8 mouse cellular contexts compared by ENCODE assay signal in genomic region chr19:16779786-16780185, GRCm38 (mm10). TPM values are rescaled to one million over a fixed set of nuclear protein-coding genes. Genes with fewer than 3 reads are reported as not detected.
DNase-seq lines count a peak whose midpoint lies in the region; ATAC-seq and TF ChIP-seq lines count a peak whose summit lies in the region.

No protein-coding gene starts in this region.

- peak overlapping the region; percentile 80 for H3K9ac ChIP-seq in forebrain, embryonic 12.5 days
- peak overlapping the region; percentile 85 for H3K9ac ChIP-seq in liver, embryonic 14.5 days (replicated peaks)

- intact Hi-C loops in heart, postnatal 36 days (cut with DNase I), result loop anchor here (10.0 kb wide), 1 partner anchor 615 kb away; the partner anchor contains the start of gene Rfk

- H3K4me3 ChIP-seq in heart, embryonic 10.5 days, result peak overlapping the region; percentile 89
- peak overlapping the region; percentile 72 for H3K4me3 ChIP-seq in forebrain, embryonic 12.5 days (replicated peaks)
- peak overlapping the region; percentile 88 to 90 for H3K4me3 ChIP-seq in liver, embryonic 14.5 days (ENCODE audit: insufficient read depth in 1 of 2, low read depth in 2 of 2, low read length in 2 of 2)

- ATAC-seq in forebrain, embryonic 12.5 days (ENCODE audit: low FRiP score), result no peak
- no peak for ATAC-seq in liver, embryonic 14.5 days (ENCODE audit: insufficient read depth)

- TF ChIP-seq CTCF in liver, embryonic 14.5 days (IDR thresholded peaks at IDR 0.05; ENCODE audit: low read depth), result no peak

- DNase-seq in heart, embryonic 10.5 days (ENCODE audit: low spot score), result no peak
- no peak for DNase-seq in heart, postnatal 36 days
- DNase-seq in A20 (ENCODE audit: low read depth, low spot score), result peak; percentile 51
- no peak for DNase-seq in liver, embryonic 14.5 days (ENCODE audit: low read depth in 3 of 3, low spot score in 3 of 3)
- no peak for DNase-seq in cerebellum, postnatal 25 days
- DNase-seq in adrenal gland, adult 18-20 months (ENCODE audit: low spot score in 2 of 2), result no peak
- DNase-seq in thymus, postnatal 4 days, result no peak

- 19% methylated on average over 8 of the region's 8 CpGs for WGBS in heart, embryonic 10.5 days
- WGBS in forebrain, embryonic 12.5 days, result 22% methylated on average over 8 of the region's 8 CpGs
- 10% methylated on average over 8 of the region's 8 CpGs for WGBS in liver, embryonic 14.5 days (ENCODE audit: insufficient replicate concordance)

- peak overlapping the region; percentile 99 for H3K4me2 ChIP-seq in forebrain, embryonic 12.5 days
- H3K4me2 ChIP-seq in liver, embryonic 14.5 days (ENCODE audit: low read depth), result peak overlapping the region; percentile 100

- no peaks in the 10 kb centered on the region; the same call in 1 of the 2 replicates for H3K4me1 ChIP-seq in heart, embryonic 10.5 days
- H3K4me1 ChIP-seq in forebrain, embryonic 12.5 days, result peaks cover 9% of the 10 kb centered on the region
- peaks cover 11 to 20% of the 10 kb centered on the region in 2 experiments for H3K4me1 ChIP-seq in liver, embryonic 14.5 days (replicated peaks; ENCODE audit: control insufficient read depth in 2 of 2, insufficient read depth in 2 of 2, low read length in 1 of 2)

- H3K9me3 ChIP-seq in heart, embryonic 10.5 days, result no peaks in the 10 kb centered on the region
- no peaks in the 10 kb centered on the region for H3K9me3 ChIP-seq in forebrain, embryonic 12.5 days
- no peaks in the 10 kb centered on the region for H3K9me3 ChIP-seq in liver, embryonic 14.5 days (ENCODE audit: control insufficient read depth, low read length)

- no peak for TF ChIP-seq EP300 in liver, embryonic 14.5 days (IDR thresholded peaks at IDR 0.05; ENCODE audit: low read depth)

- H3K27me3 ChIP-seq in heart, embryonic 10.5 days (ENCODE audit: insufficient read depth, poor library complexity, severe bottlenecking), result peaks cover 8% of the 10 kb centered on the region
- H3K27me3 ChIP-seq in forebrain, embryonic 12.5 days, result peaks cover 17% of the 10 kb centered on the region
- H3K27me3 ChIP-seq in liver, embryonic 14.5 days (ENCODE audit: control insufficient read depth, insufficient read depth, low read length), result no peaks in the 10 kb centered on the region

- no peaks in the 10 kb centered on the region for H3K36me3 ChIP-seq in heart, embryonic 10.5 days
- H3K36me3 ChIP-seq in forebrain, embryonic 12.5 days (replicated peaks), result no peaks in the 10 kb centered on the region
- no peaks in the 10 kb centered on the region for H3K36me3 ChIP-seq in liver, embryonic 14.5 days (replicated peaks; ENCODE audit: control insufficient read depth, insufficient read depth, low read depth)

- H3K27ac ChIP-seq in heart, embryonic 10.5 days, result peak overlapping the region; percentile 88
- no peak overlapping the region for H3K27ac ChIP-seq in forebrain, embryonic 12.5 days
- H3K27ac ChIP-seq in liver, embryonic 14.5 days, result peak overlapping the region; percentile 36

RNA-seq across cellular contexts. Expression of gene Vps13a, which starts 0.9 kb away (rescaled TPM):
- polyA plus RNA-seq in heart, embryonic 10.5 days (2016; fragmentation: Nextera tagmentation; extraction: Ambion mirVana), result 7.4 and 8.2 TPM in 2 replicates
- total RNA-seq in heart, postnatal 36 days (2021), result 10 to 100 TPM; 32.9 to 35.7 TPM
- 11.7 and 11.8 TPM in 2 replicates for polyA plus RNA-seq in forebrain, embryonic 12.5 days (2016; fragmentation: Nextera tagmentation; extraction: Ambion mirVana)
- 4.3 and 6.9 TPM in 2 replicates for polyA plus RNA-seq in liver, embryonic 14.5 days (2012; rRNA removed)
- polyA plus RNA-seq in liver, embryonic 14.5 days (2014; fragmentation: Nextera tagmentation; extraction: Ambion mirVana), result 8.0 and 8.1 TPM in 2 replicates
- total RNA-seq in adrenal gland, adult 18-20 months (2021), result 10 to 100 TPM; 26.7 to 37.7 TPM
